8 mouse cellular contexts compared by ENCODE assay signal in the genomic region with DNA sequence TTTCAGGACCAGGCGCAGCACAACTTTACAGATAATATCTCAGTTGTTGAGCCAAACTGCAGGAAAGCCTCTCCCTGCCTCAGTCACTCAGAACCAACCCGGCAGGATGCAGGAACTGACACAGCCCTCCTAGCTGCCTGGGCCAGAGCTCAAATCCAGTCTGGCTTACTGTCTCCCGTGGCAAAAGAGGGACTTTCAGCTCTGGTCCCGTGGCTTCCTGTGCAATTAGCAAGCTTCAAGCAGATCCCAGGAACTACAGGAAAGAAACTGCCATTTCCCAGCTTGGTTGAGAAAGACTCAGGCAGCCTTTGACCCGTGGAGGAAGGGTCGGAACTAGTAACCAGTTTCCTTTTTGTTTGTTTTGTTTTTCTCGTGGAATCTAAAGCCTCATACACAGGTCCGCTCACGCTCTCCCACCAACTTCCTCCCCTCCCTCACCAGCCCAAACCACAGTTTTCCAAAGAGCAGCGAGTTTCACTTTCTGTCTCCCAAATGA. TPM values are rescaled to one million over a fixed set of nuclear protein-coding genes. Genes with fewer than 3 reads are reported as not detected.
DNase-seq lines count a peak whose midpoint lies in the region; ATAC-seq and TF ChIP-seq lines count a peak whose summit lies in the region.

No protein-coding gene starts in this region.

- H3K27me3 ChIP-seq in lung, embryonic 14.5 days (ENCODE audit: insufficient read depth, low read length) = no peaks in the 10 kb centered on the region

- H3K4me1 ChIP-seq in lung, embryonic 14.5 days (ENCODE audit: insufficient read depth) = 0 out of 2 replicates have a peak, but pooled peaks cover 2% of the 10 kb centered on the region

- H3K27ac ChIP-seq in lung, embryonic 14.5 days (ENCODE audit: low read depth) = 0 out of 2 replicates have a peak overlapping the region, but pooled peaks have one; percentile 60

- peak; percentile 53 to 55 for DNase-seq in urinary bladder, adult 18-20 months (ENCODE audit: low spot score in 2 of 2)
- DNase-seq in urinary bladder, postnatal 4 days (ENCODE audit: low spot score in 2 of 2) = no peak
- DNase-seq in gastrocnemius, postnatal 10 days = peak; percentile 17
- peak; percentile 74 for DNase-seq in kidney, adult 18-20 months
- peak; percentile 50 for DNase-seq in lung, embryonic 14.5 days
- no peak for DNase-seq in thymus, postnatal 4 days
- no peak for DNase-seq in layer of hippocampus, adult 11-12 months (ENCODE audit: low spot score)

- H3K9me3 ChIP-seq in lung, embryonic 14.5 days (ENCODE audit: low read depth, low read length) = no peaks in the 10 kb centered on the region

- H3K9ac ChIP-seq in lung, embryonic 14.5 days = peak overlapping the region; percentile 20

- peak overlapping the region; percentile 44 for H3K4me2 ChIP-seq in lung, embryonic 14.5 days

- TF ChIP-seq CTCF in lung, embryonic 14.5 days (IDR thresholded peaks at IDR 0.05; ENCODE audit: low read depth) = no peak

- 21% methylated on average over 10 of the region's 10 CpGs for WGBS in lung, embryonic 14.5 days

- H3K4me3 ChIP-seq in lung, embryonic 14.5 days (ENCODE audit: low read depth, low read length) = peak overlapping the region; percentile 15; the same call in 1 of the 2 replicates

- ATAC-seq in lung, embryonic 14.5 days (ENCODE audit: insufficient read depth) = no peak
- ATAC-seq in erythroid progenitor cell, adult 5-6 weeks (replicated peaks; ENCODE audit: low FRiP score, poor library complexity, severe bottlenecking) = no peak

- H3K36me3 ChIP-seq in lung, embryonic 14.5 days (ENCODE audit: insufficient read depth) = no peaks in the 10 kb centered on the region

RNA-seq across cellular contexts. Expression of gene Cebpg, which starts 24.5 kb away (rescaled TPM):
- total RNA-seq in gastrocnemius, postnatal 10 days (2021) = 10 to 100 TPM; 19.7 to 25.9 TPM
- 38.6 and 41.7 TPM in 2 replicates for polyA plus RNA-seq in lung, embryonic 14.5 days (2014; fragmentation: Nextera tagmentation; extraction: Ambion mirVana)
- total RNA-seq in erythroid progenitor cell, adult 5-6 weeks (2015; ENCODE audit: low replicate concordance) = 41.1 and 56.6 TPM in 2 replicates
- 55.4 and 81.1 TPM in 2 replicates for total RNA-seq in erythroid progenitor cell, adult 5-6 weeks (2017; ENCODE audit: low replicate concordance)

RNA-seq across cellular contexts. Expression of gene Cebpa, which starts 38.2 kb away (rescaled TPM):
- total RNA-seq in gastrocnemius, postnatal 10 days (2021) = 1 to 10 TPM; 7.5 to 8.2 TPM
- 5.1 and 6.0 TPM in 2 replicates for polyA plus RNA-seq in lung, embryonic 14.5 days (2014; fragmentation: Nextera tagmentation; extraction: Ambion mirVana)
- total RNA-seq in erythroid progenitor cell, adult 5-6 weeks (2015; ENCODE audit: low replicate concordance) = 8.3 and 9.6 TPM in 2 replicates
- 0.30 and 1.3 TPM in 2 replicates for total RNA-seq in erythroid progenitor cell, adult 5-6 weeks (2017; ENCODE audit: low replicate concordance)

Comparison
In these comparisons a context has a peak if more than half of its experiments do, and no peak if none do; other contexts are left out.
1. DNase-seq: peak in urinary bladder, adult 18-20 months (2 of 2), gastrocnemius, postnatal 10 days (single experiment), kidney, adult 18-20 months (single experiment) and lung, embryonic 14.5 days (single experiment); none in urinary bladder, postnatal 4 days (0 of 2), thymus, postnatal 4 days (single experiment) and layer of hippocampus, adult 11-12 months (single experiment).